Mouse (Mus musculus) small intestine, adult 2 months (tissue): ENCODE measurements around the gene Gnat2.

Source experiments
- CTCF ChIP-seq: fragments of 200-500 bp; IDR thresholded peaks from 2 replicates; pipeline ENCODE4 v1.5.1; 2012; ENCODE audit warnings: low read depth, mild to moderate bottlenecking, control low read depth, inconsistent platforms, low read length, moderate library complexity, mixed read lengths; ENCODE audit not compliant: insufficient replicate concordance, insufficient read length; ENCODE audit errors: extremely low read depth
- POLR2A ChIP-seq: fragments of 200-500 bp; IDR thresholded peaks from 2 replicates; pipeline ENCODE4 v1.6.1; 2012; ENCODE audit warnings: low read depth, mild to moderate bottlenecking, control low read depth, inconsistent platforms, low read length, moderate library complexity

DNA sequence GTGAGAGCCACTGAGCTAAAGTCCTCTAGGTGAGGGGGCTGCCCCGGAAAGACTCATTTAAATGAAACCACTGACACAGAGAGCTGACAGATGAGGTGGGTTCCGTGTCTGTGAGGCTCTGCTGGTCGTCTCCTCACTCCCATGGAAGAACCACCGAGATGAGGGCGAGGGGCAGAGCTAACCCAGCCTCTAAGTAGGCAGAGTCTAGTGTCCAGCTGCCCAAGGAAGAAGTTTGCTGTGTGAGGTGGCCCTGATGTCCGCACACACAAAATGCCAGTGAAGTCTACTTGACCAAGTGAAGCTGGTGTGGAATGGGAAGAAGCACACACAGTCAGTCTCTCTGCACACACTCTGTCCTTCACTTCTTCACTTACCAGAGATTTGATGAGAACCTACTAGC lies 559 bp upstream of the Gnat2 start:
- TF ChIP-seq CTCF (no peak), POLR2A (no peak)
